In genomic region chr19:56034552-56034951, GRCm38 (mm10) we compare ENCODE assay signal across 11 mouse cellular contexts.
"Had no signal": no experiment of that assay in that cellular context is flagged by ENCODE, and none has a peak within 500 bp of the region (broad histone marks: within the 10 kb centered on the region; RNA-seq: fewer than 3 reads in every experiment).

No protein-coding gene starts in this region.

- H3K27me3 ChIP-seq: kidney, embryonic 15.5 days; midbrain, embryonic 15.5 days; neural tube, embryonic 12.5 days; stomach, embryonic 15.5 days had no signal

- H3K9ac ChIP-seq: kidney, embryonic 15.5 days; liver, embryonic 14.5 days; midbrain, embryonic 15.5 days; neural tube, embryonic 12.5 days; stomach, embryonic 15.5 days had no signal

- H3K4me3 ChIP-seq: kidney, embryonic 15.5 days; midbrain, embryonic 15.5 days; neural tube, embryonic 12.5 days; stomach, embryonic 15.5 days had no signal

- H3K36me3 ChIP-seq: kidney, embryonic 15.5 days; midbrain, embryonic 15.5 days; neural tube, embryonic 12.5 days; stomach, embryonic 15.5 days had no signal

- ATAC-seq: midbrain, embryonic 15.5 days had no signal

- H3K9me3 ChIP-seq: kidney, embryonic 15.5 days; midbrain, embryonic 15.5 days; neural tube, embryonic 12.5 days; stomach, embryonic 15.5 days had no signal

- H3K27ac ChIP-seq: kidney, embryonic 15.5 days; liver, embryonic 14.5 days; midbrain, embryonic 15.5 days; neural tube, embryonic 12.5 days; stomach, embryonic 15.5 days had no signal

- DNase-seq: kidney, adult 18-20 months; kidney, postnatal 14 days; left cerebral cortex, postnatal 4 days; lung, adult 18-20 months; right cerebral cortex, postnatal 4 days; thymus, postnatal 4 days had no signal

- H3K4me2 ChIP-seq: kidney, embryonic 15.5 days; midbrain, embryonic 15.5 days; neural tube, embryonic 12.5 days; stomach, embryonic 15.5 days had no signal
